Mouse (Mus musculus): ENCODE measurements around the gene Sh3gl3. TPM values are rescaled to one million over a fixed set of nuclear protein-coding genes. Genes with fewer than 3 reads are reported as not detected.

Gene Sh3gl3
- total and polyA plus RNA-seq, 3 experiments = not detected

DNA sequence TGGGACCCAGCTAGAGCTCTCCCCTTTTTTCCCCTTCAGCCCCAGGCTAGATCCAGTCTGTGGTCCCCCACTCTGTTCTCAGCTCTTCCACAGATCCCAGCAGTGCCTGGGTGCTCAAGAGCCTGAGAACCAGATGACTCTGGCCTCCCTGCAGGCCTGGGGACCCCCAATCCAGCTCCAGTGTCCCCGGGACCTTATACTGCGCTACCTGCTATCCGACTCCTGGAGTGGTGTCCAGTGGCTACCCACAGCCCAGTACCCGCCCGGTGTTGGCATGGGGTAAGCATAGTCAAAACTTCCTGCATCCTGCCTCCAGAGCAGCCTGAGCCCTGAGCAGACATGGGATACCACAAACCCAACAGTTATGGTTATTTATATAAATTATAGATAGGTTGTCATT lies 26.5 kb upstream of the Sh3gl3 start:
- Histone ChIP-seq H3K4me2 (ENCODE audit: insufficient read depth, low read depth, poor library complexity, severe bottlenecking) (no peak overlapping the region), H3K27ac (ENCODE audit: insufficient read depth, low read depth) (no peak overlapping the region), H3K36me3 (replicated peaks in 1 of 2; ENCODE audit: control insufficient read depth in 1 of 2, insufficient read depth in 1 of 2, low read length in 1 of 2) (no peaks in the 10 kb centered on the region), H3K4me1 (ENCODE audit: control insufficient read depth in 1 of 2, insufficient read depth in 2 of 2) (no peaks in the 10 kb centered on the region), H3K79me2 (replicated peaks; ENCODE audit: control insufficient read depth, extremely low read depth, insufficient read depth, poor library complexity, severe bottlenecking) (no peaks in the 10 kb centered on the region), H3K27me3 (replicated peaks) (peaks cover 2% of the 10 kb centered on the region), H3K9me3 (replicated peaks; ENCODE audit: low read length) (no peaks in the 10 kb centered on the region), H3K9ac (ENCODE audit: insufficient read depth, low read depth) (no peak overlapping the region), H3K4me3 (replicated peaks in 1 of 3; ENCODE audit: low read depth in 2 of 3, low read length in 2 of 3, poor library complexity in 1 of 3) (no peak overlapping the region)
- dilution Hi-C loops (cut with MboI; ENCODE audit: extremely low pct_ligation_motif_present, extremely low pct_unique_long_range_greater_than_20kb, low sequenced_read_pairs) = no loop called here
- in situ Hi-C loops (cut with MboI; ENCODE audit: low pct_ligation_motif_present, low pct_unique_long_range_greater_than_20kb, low sequenced_read_pairs) = no loop called here
- DNase-seq (ENCODE audit: extremely low read depth) = no peak
- TF ChIP-seq HCFC1 (IDR thresholded peaks at IDR 0.05; ENCODE audit: low read depth, low read length) (no peak), TCF12 (IDR thresholded peaks at IDR 0.05; ENCODE audit: low read depth, low read length) (no peak), USF1 (IDR thresholded peaks at IDR 0.05; ENCODE audit: low read depth, low read length) (no peak), CHD2 (IDR thresholded peaks at IDR 0.05; ENCODE audit: low read length) (no peak), USF2 (conservative IDR thresholded peaks at IDR 0.05; ENCODE audit: low read depth, low read length) (no peak), MEF2A (IDR thresholded peaks at IDR 0.05; ENCODE audit: borderline replicate concordance, low read depth, low read length) (no peak), ZKSCAN1 (IDR thresholded peaks at IDR 0.05; ENCODE audit: borderline replicate concordance, low read depth, low read length) (no peak), ELF1 (IDR thresholded peaks at IDR 0.05; ENCODE audit: low read depth, low read length) (no peak), POLR2A (IDR thresholded peaks at IDR 0.05; ENCODE audit: low read depth, low read length) (no peak), UBTF (IDR thresholded peaks at IDR 0.05; ENCODE audit: low read depth, low read length) (no peak), MAZ (IDR thresholded peaks at IDR 0.05; ENCODE audit: low read depth, low read length) (no peak), JUN (IDR thresholded peaks at IDR 0.05; ENCODE audit: insufficient read depth, low read depth, low read length) (no peak), ZC3H11A (IDR thresholded peaks at IDR 0.05; ENCODE audit: low read depth, low read length) (no peak), GABPA (IDR thresholded peaks at IDR 0.05; ENCODE audit: insufficient replicate concordance, low read depth, low read length) (no peak), NELFE (IDR thresholded peaks at IDR 0.05; ENCODE audit: low read depth, low read length) (no peak), ETS1 (conservative IDR thresholded peaks at IDR 0.05; ENCODE audit: low read depth, low read length) (no peak), ZMIZ1 (IDR thresholded peaks at IDR 0.05; ENCODE audit: low read depth, low read length) (no peak), IRF4 (IDR thresholded peaks at IDR 0.05; ENCODE audit: low read depth, low read length) (no peak)

DNA sequence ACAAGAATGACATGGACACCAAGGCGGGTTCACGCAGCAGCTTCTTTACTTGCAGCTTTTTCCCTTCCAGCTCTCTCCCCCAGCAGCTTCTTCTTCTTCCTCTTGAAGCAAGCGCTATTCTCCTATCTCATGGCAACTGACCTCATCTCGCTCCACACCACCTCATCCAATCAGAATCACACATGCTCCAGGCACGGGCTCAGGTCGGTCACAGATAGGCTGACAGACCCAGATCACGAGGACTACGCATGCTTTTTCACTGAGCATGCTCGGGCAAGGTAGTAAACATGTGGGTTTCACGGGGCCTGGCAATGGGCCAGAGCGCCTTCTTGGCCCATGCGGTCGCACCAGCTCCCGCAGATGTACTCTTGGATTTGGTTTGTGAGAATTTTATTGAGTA lies 9.0 kb upstream of the Sh3gl3 start:
- Histone ChIP-seq H3K4me1 (ENCODE audit: control insufficient read depth in 1 of 2, insufficient read depth in 2 of 2) (no peaks in the 10 kb centered on the region), H3K4me3 (replicated peaks in 1 of 3; ENCODE audit: low read depth in 2 of 3, low read length in 2 of 3, poor library complexity in 1 of 3) (no peak overlapping the region), H3K36me3 (replicated peaks in 1 of 2; ENCODE audit: control insufficient read depth in 1 of 2, insufficient read depth in 1 of 2, low read length in 1 of 2) (no peaks in the 10 kb centered on the region), H3K27ac (ENCODE audit: insufficient read depth, low read depth) (no peak overlapping the region), H3K79me2 (replicated peaks; ENCODE audit: control insufficient read depth, extremely low read depth, insufficient read depth, poor library complexity, severe bottlenecking) (no peaks in the 10 kb centered on the region), H3K9me3 (replicated peaks; ENCODE audit: low read length) (no peaks in the 10 kb centered on the region), H3K9ac (ENCODE audit: insufficient read depth, low read depth) (no peak overlapping the region), H3K27me3 (replicated peaks) (no peaks in the 10 kb centered on the region), H3K4me2 (ENCODE audit: insufficient read depth, low read depth, poor library complexity, severe bottlenecking) (no peak overlapping the region)
- in situ Hi-C loops (cut with MboI; ENCODE audit: low pct_ligation_motif_present, low pct_unique_long_range_greater_than_20kb, low sequenced_read_pairs) (no loop called here), dilution Hi-C loops (cut with MboI; ENCODE audit: extremely low pct_ligation_motif_present, extremely low pct_unique_long_range_greater_than_20kb, low sequenced_read_pairs) (no loop called here)
- no peak for DNase-seq (ENCODE audit: extremely low read depth)
- TF ChIP-seq MAFK (IDR thresholded peaks at IDR 0.05; ENCODE audit: insufficient replicate concordance, low read length) (no peak), HCFC1 (IDR thresholded peaks at IDR 0.05; ENCODE audit: low read depth, low read length) (no peak), PAX5 (IDR thresholded peaks at IDR 0.05; ENCODE audit: low read length) (no peak)

All from CH12.LX (cell line).